Mouse (Mus musculus) ES-E14 (cell line): ENCODE data around the gene Bud31.

Experiments
- CHD2 ChIP-seq: IDR thresholded peaks from 2 replicates; pipeline ENCODE4 v1.6.1; 2014; ENCODE audit warnings: mild to moderate bottlenecking, low read depth, low read length, inconsistent platforms
- HCFC1 ChIP-seq: IDR thresholded peaks from 2 replicates; pipeline ENCODE4 v1.6.1; 2012; ENCODE audit warnings: low read length, inconsistent platforms, borderline replicate concordance; ENCODE audit not compliant: insufficient read depth
- MAFK ChIP-seq: IDR thresholded peaks from 2 replicates; pipeline ENCODE4 v1.6.1; 2014; ENCODE audit warnings: mild to moderate bottlenecking, low read depth, low read length, inconsistent platforms; ENCODE audit not compliant: insufficient read depth
- ZNF384 ChIP-seq: IDR thresholded peaks from 2 replicates; pipeline ENCODE4 v1.6.1; 2012; ENCODE audit warnings: low read depth, low read length, inconsistent platforms

DNA sequence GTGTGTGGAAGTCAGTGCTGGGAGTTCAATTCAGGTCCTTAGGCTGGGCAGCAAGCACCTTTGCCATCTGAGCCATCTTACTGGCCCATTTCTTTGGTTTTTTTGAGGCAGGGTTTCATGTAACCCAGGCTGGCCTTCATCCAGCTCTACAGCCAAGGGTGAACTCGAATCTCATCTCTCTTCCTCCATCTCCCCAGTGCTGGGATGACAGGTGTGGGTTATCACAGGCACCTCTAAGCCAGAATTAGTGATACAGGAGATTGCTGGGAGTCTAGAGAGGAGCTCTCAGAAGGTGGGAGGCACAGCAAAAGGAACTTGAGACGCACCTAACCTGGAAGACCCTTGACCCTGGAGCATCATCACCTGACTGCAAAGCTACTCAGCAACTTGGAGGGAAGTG, 26.7 kb upstream of the Bud31 start:
- no peak for TF ChIP-seq MAFK
- TF ChIP-seq HCFC1, result no peak
- TF ChIP-seq CHD2, result no peak
- TF ChIP-seq ZNF384, result no peak
